Mouse (Mus musculus) stomach, embryonic 16.5 days (tissue): ENCODE results near the gene Atxn1. TPM values are rescaled to one million over a fixed set of nuclear protein-coding genes. Genes with fewer than 3 reads are reported as not detected.

Experiments used
- ATAC-seq: fragments of 200-750 bp; cut with Nextera tagmentation; 2 replicates; pipeline ENCODE4 v1.8.0; 2017; ENCODE audit warnings: moderate number of reproducible peaks, moderate TSS enrichment; ENCODE audit not compliant: insufficient read depth, low FRiP score
- H3K27ac ChIP-seq: fragments of 300-500 bp; sonication (generic); 2 replicates; pipeline ENCODE4 v1.5.1; 2014; ENCODE audit warnings: low read length
- H3K27me3 ChIP-seq: fragments of 300-500 bp; sonication (generic); 2 replicates; pipeline ENCODE4 v1.6.1; 2014; ENCODE audit warnings: low read length, control low read depth, mixed read lengths; ENCODE audit not compliant: control insufficient read depth, insufficient read depth
- H3K36me3 ChIP-seq: fragments of 300-500 bp; sonication (generic); 2 replicates; pipeline ENCODE4 v1.6.1; 2014; ENCODE audit warnings: low read length; ENCODE audit not compliant: control insufficient read depth, insufficient read depth
- H3K4me1 ChIP-seq: fragments of 300-500 bp; sonication (generic); 2 replicates; pipeline ENCODE4 v1.6.1; 2014; ENCODE audit warnings: low read length, control low read depth, mixed read lengths; ENCODE audit not compliant: control insufficient read depth, insufficient read depth
- H3K4me2 ChIP-seq: fragments of 300-500 bp; sonication (generic); 2 replicates; pipeline ENCODE4 v1.6.1; 2014; ENCODE audit warnings: low read depth, low read length, mixed read lengths
- H3K4me3 ChIP-seq: fragments of 300-500 bp; sonication (generic); replicated peaks from 2 replicates; pipeline ENCODE4 v1.5.1; 2014; ENCODE audit warnings: mild to moderate bottlenecking, low read length
- H3K9ac ChIP-seq: fragments of 300-500 bp; sonication (generic); 2 replicates; pipeline ENCODE4 v1.6.1; 2014; ENCODE audit warnings: low read length
- H3K9me3 ChIP-seq: fragments of 300-500 bp; sonication (generic); replicated peaks from 2 replicates; pipeline ENCODE4 v1.6.1; 2016; ENCODE audit warnings: low read length, control low read depth; ENCODE audit not compliant: control insufficient read depth
- WGBS: fragments of 180-500 bp; shearing (Covaris S2); extraction: QIAGEN DNeasy Blood & Tissue Kit; methylation state at CpG from one replicate; pipeline ENCODE4 v1.1.7; 2014; 5-methylcytosine and 5-hydroxymethylcytosine counted together
- polyA plus RNA-seq: library from polyadenylated mRNA; unstranded; fragments of >200 nt; fragmentation: Nextera tagmentation; extraction: Ambion mirVana; gene quantifications from 2 replicates; pipeline ENCODE4 v1.2.1, GENCODE M21; 2015

The Atxn1 gene
- polyA plus RNA-seq, 1 experiment from 2014 or later: 7.8 TPM

GRCm38 (mm10) chr13:45685575-45686308 lies 279.1 kb downstream of the Atxn1 start:
- no peak for ATAC-seq
- H3K27ac ChIP-seq: no peak overlapping the region
- H3K4me3 ChIP-seq: no peak overlapping the region
- no peaks in the 10 kb centered on the region for H3K4me1 ChIP-seq
- no peaks in the 10 kb centered on the region for H3K27me3 ChIP-seq
- no peaks in the 10 kb centered on the region for H3K9me3 ChIP-seq
- H3K4me2 ChIP-seq: no peak overlapping the region
- no peaks in the 10 kb centered on the region for H3K36me3 ChIP-seq
- no peak overlapping the region for H3K9ac ChIP-seq
- WGBS: 81% methylated on average over 7 of the region's 7 CpGs

DNA sequence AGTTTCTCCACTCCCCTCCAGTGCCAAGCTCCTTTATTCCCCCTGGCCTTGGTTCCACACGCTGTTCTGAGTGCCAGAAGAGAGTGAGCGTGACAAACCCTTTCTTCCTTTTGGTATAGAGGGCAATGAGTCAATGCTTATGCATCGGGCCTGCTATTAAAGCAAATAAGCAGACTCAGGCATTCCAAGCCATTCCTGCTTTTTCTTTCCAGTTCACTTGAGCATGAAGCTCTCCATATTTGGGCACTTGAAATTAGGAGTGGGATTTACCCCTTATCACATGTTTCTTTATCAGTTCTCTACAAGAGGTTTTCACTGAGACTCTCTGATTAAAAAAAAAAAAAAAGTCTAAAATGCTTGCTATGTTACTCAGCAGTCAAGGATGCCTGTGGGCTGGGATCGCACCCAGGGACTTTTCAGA lies 279.9 kb downstream of the Atxn1 start:
- 75% methylated on average over 4 of the region's 4 CpGs for WGBS
- Histone ChIP-seq H3K9ac (no peak overlapping the region), H3K9me3 (no peaks in the 10 kb centered on the region), H3K36me3 (no peaks in the 10 kb centered on the region), H3K4me1 (no peaks in the 10 kb centered on the region), H3K4me2 (no peak overlapping the region), H3K27me3 (no peaks in the 10 kb centered on the region), H3K27ac (no peak overlapping the region), H3K4me3 (no peak overlapping the region)
- ATAC-seq: no peak

GRCm38 (mm10) chr13:45683991-45684390 lies 280.8 kb downstream of the Atxn1 start:
- no peak for ATAC-seq
- H3K27me3 ChIP-seq: no peaks in the 10 kb centered on the region
- no peak overlapping the region for H3K4me2 ChIP-seq
- WGBS: 74% methylated on average over 3 of the region's 3 CpGs
- no peaks in the 10 kb centered on the region for H3K36me3 ChIP-seq
- no peaks in the 10 kb centered on the region for H3K9me3 ChIP-seq
- no peaks in the 10 kb centered on the region for H3K4me1 ChIP-seq
- H3K9ac ChIP-seq: no peak overlapping the region
- H3K4me3 ChIP-seq: no peak overlapping the region
- no peak overlapping the region for H3K27ac ChIP-seq

- ATAC-seq: no peak
- 63% methylated on average over 5 of the region's 5 CpGs for WGBS
Measured at GRCm38 (mm10) chr13:45681196-45681595, 283.6 kb downstream of the Atxn1 start.

DNA sequence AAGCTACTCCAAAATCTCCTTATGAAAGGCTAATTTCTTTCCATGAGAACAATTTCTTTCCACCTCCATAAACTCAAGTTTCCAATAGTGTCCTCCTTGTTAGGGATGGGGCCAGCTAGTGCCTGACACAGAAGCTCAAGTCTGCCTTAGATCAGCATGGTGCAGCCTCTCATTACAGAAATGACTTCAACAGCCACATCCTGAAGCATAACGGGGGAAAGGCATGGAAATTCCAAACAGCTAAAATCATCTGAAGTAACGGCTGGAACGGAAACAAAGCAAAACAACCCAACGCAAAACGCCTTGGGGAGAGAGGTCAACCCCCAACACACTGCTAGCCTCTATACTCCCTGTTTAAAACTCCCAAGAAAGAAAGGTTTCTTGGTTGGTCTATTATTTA lies 284.2 kb downstream of the Atxn1 start:
- Histone ChIP-seq H3K27ac (no peak overlapping the region), H3K4me3 (no peak overlapping the region), H3K9me3 (no peaks in the 10 kb centered on the region), H3K27me3 (no peaks in the 10 kb centered on the region), H3K9ac (no peak overlapping the region), H3K4me2 (no peak overlapping the region), H3K36me3 (no peaks in the 10 kb centered on the region), H3K4me1 (no peaks in the 10 kb centered on the region)
- ATAC-seq: no peak
- WGBS: 81% methylated on average over 5 of the region's 5 CpGs

More at GRCm38 (mm10) chr13:45681196-45681595, 283.6 kb downstream of the Atxn1 start:
- Histone ChIP-seq H3K9me3 (no peaks in the 10 kb centered on the region), H3K4me3 (no peak overlapping the region), H3K9ac (no peak overlapping the region), H3K4me1 (no peaks in the 10 kb centered on the region), H3K4me2 (no peak overlapping the region), H3K36me3 (no peaks in the 10 kb centered on the region), H3K27ac (no peak overlapping the region), H3K27me3 (no peaks in the 10 kb centered on the region)

DNA sequence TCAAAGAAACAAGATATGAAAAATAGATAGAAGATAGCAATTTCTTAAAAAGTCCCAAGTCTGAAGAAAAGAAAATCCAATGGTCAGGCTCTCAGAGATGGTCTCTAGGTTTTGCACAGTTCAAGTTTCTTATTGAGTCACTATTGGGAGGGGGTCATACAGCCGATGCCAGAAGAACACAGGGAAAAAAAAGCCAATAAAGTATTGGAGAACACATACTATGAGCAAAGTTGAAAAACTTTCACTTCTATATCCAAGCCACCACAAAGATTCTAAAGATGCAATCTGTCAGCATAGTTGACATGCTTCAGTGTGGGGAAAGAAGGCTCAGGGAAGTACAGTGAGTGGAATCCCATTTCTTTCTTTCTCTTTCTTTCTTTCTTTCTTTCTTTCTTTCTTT lies 285.7 kb downstream of the Atxn1 start:
- Histone ChIP-seq H3K9ac (no peak overlapping the region), H3K27ac (no peak overlapping the region), H3K4me3 (no peak overlapping the region), H3K36me3 (no peaks in the 10 kb centered on the region), H3K4me1 (no peaks in the 10 kb centered on the region), H3K27me3 (no peaks in the 10 kb centered on the region), H3K4me2 (no peak overlapping the region), H3K9me3 (no peaks in the 10 kb centered on the region)
- 85% methylated on average over 1 of the region's 1 CpGs for WGBS
- no peak for ATAC-seq

DNA sequence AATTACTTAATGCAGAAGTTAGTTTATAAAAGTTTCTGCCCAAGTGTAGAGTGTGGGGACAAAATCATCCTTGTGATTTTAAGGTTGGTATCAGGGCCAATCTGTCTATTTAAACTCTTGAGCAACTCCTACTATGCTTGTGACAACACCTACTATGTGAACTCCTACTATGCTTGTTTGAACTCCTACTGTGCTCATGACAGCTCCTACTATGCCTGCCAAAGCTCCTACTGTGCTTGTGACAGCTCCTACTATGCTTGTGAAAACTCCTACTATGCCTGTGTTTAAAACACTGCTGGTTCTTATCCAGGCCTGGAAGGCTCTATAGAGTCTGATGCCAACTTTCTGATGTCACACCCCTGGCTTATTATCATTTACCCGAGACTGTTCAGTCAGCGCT lies 292.2 kb downstream of the Atxn1 start:
- Histone ChIP-seq H3K9ac (no peak overlapping the region), H3K4me3 (no peak overlapping the region), H3K27ac (no peak overlapping the region), H3K36me3 (no peaks in the 10 kb centered on the region), H3K27me3 (no peaks in the 10 kb centered on the region), H3K4me1 (no peaks in the 10 kb centered on the region), H3K4me2 (no peak overlapping the region), H3K9me3 (no peaks in the 10 kb centered on the region)
- no peak for ATAC-seq
- 56% methylated on average over 2 of the region's 2 CpGs for WGBS

DNA sequence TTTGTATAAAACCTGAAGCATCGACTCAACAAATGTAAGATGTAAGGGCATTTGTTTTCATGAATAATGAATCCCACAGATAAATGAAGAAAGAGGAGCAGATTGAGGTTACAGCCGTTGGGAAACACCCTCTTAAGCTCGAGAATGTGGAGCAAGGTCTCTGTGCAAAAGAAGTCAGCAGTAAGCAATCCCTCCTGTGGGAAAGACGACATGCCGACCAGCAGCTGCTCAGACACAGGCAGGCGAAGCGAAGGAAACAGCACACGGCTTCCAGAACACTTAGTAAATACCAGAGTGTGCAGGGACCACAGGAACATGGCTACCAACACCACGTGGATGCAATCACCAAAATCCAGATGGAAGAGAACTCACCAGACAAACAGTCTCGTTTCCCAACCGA lies 294.8 kb downstream of the Atxn1 start:
- Histone ChIP-seq H3K9ac (no peak overlapping the region), H3K4me3 (no peak overlapping the region), H3K27me3 (no peaks in the 10 kb centered on the region), H3K9me3 (no peaks in the 10 kb centered on the region), H3K4me1 (no peaks in the 10 kb centered on the region), H3K4me2 (no peak overlapping the region), H3K36me3 (no peaks in the 10 kb centered on the region), H3K27ac (no peak overlapping the region)
- no peak for ATAC-seq
- WGBS: 75% methylated on average over 11 of the region's 11 CpGs

GRCm38 (mm10) chr13:45662852-45663251 lies 302.0 kb downstream of the Atxn1 start:
- Histone ChIP-seq H3K27me3 (no peaks in the 10 kb centered on the region), H3K4me2 (no peak overlapping the region), H3K9ac (no peak overlapping the region), H3K36me3 (no peaks in the 10 kb centered on the region), H3K4me1 (peaks cover 6% of the 10 kb centered on the region; the same call in 1 of the 2 replicates), H3K27ac (no peak overlapping the region), H3K9me3 (no peaks in the 10 kb centered on the region), H3K4me3 (no peak overlapping the region)
- 84% methylated on average over 10 of the region's 10 CpGs for WGBS
- no peak for ATAC-seq
